Mouse (Mus musculus): ENCODE data around the gene Tet2. TPM values are rescaled to one million over a fixed set of nuclear protein-coding genes. Genes with fewer than 3 reads are reported as not detected.

Gene Tet2
- total and polyA plus RNA-seq, 3 experiments: 8.6 to 17.9 (median 14.9) TPM

DNA sequence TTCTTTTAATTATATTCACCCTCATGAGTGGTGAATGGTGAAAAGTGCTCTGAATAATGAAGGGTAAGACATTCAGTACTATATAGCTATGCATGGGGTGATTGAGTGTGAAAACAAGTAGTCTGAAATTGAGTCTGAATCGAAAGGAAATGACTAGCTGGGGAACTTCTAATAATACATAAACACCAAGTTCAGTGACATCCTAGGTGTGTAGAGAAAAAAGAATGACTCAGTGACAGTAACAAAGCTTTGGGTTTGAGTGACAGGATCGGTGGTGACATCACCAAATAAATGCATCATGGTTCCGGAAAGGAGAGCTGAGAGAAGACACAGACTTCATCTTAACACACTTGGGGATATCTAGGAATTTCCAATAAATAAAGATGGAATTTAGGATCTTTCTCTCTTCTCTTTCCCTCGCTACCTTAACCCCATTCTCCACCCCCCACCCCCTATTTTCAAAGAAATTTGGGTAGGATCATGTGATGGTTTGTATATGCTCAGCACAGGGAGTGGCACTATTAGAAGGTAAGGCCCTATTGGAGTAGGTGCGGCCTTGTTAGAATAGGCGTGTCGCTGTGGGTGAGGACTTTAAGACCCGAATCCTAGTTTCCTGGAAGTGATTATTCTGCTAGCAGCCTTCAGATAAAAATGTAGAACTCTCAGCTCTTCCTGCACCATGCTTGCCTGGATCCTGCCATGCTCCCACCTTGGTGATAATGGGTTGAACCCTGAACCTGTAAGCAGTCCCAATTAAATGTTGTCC is 29.6 kb downstream of the Tet2 start:
- intact Hi-C loops (cut with DNase I): loop anchor here (5.0 kb wide), 1 partner anchor 72 kb away; no protein-coding TSS in a partner anchor

DNA sequence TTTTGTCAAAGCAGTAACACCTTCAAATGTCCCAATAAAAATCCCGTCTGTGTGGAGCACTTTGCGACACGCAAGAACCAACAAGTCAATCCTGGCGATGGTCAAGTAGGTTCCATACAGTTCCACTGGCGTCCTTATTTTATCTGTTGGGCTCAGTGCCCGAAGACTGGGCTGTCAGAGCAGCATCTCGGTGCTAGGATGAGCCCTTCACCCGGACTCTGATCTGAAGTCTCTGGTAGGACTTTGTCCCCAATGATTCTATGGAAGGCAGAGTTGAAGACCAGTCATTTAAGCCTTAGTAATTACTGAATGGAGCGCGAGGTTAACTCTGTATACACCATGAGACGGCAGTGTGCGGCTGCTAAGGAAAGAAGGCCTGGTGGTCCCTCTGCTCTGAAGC is 30.6 kb downstream of the Tet2 start:
- WGBS: 89% methylated on average over 12 of the region's 12 CpGs
- H3K36me3 ChIP-seq (ENCODE audit: control insufficient read depth, insufficient read depth, low read length): peaks cover 13% of the 10 kb centered on the region
- H3K4me3 ChIP-seq: no peak overlapping the region
- H3K4me1 ChIP-seq (ENCODE audit: control insufficient read depth, insufficient read depth, low read length): peaks cover 14% of the 10 kb centered on the region
- intact Hi-C loops (cut with DNase I): no loop called here
- H3K27ac ChIP-seq: no peak overlapping the region
- no peak for TF ChIP-seq POLR2A (IDR thresholded peaks at IDR 0.05; ENCODE audit: insufficient read depth, low read depth, low read length)
- TF ChIP-seq CTCF (IDR thresholded peaks at IDR 0.05): no peak
- TF ChIP-seq EP300 (IDR thresholded peaks at IDR 0.05; ENCODE audit: insufficient read depth, low read depth, low read length): no peak
- H3K9ac ChIP-seq (ENCODE audit: low read depth, low read length): no peak overlapping the region
- peaks cover 2% of the 10 kb centered on the region for H3K79me2 ChIP-seq (replicated peaks; ENCODE audit: control insufficient read depth, insufficient read depth, low read length)
- H3K27me3 ChIP-seq (ENCODE audit: control insufficient read depth, insufficient read depth, low read length): no peaks in the 10 kb centered on the region
- DNase-seq: no peak

More for the DNA sequence above, 29.6 kb downstream of the Tet2 start:
- H3K36me3 ChIP-seq (ENCODE audit: control insufficient read depth, insufficient read depth, low read length): peaks cover 9% of the 10 kb centered on the region
- H3K27ac ChIP-seq: no peak overlapping the region
- WGBS: 91% methylated on average over 8 of the region's 8 CpGs
- H3K4me1 ChIP-seq (ENCODE audit: control insufficient read depth, insufficient read depth, low read length): peaks cover 14% of the 10 kb centered on the region
- no peak overlapping the region for H3K4me3 ChIP-seq
- no peak overlapping the region for H3K9ac ChIP-seq (ENCODE audit: low read depth, low read length)
- no peaks in the 10 kb centered on the region for H3K27me3 ChIP-seq (ENCODE audit: control insufficient read depth, insufficient read depth, low read length)
- DNase-seq: no peak
- H3K79me2 ChIP-seq (replicated peaks; ENCODE audit: control insufficient read depth, insufficient read depth, low read length): peaks cover 2% of the 10 kb centered on the region
- TF ChIP-seq CTCF (IDR thresholded peaks at IDR 0.05): no peak
- no peak for TF ChIP-seq EP300 (IDR thresholded peaks at IDR 0.05; ENCODE audit: insufficient read depth, low read depth, low read length)
- no peak for TF ChIP-seq POLR2A (IDR thresholded peaks at IDR 0.05; ENCODE audit: insufficient read depth, low read depth, low read length)

DNA sequence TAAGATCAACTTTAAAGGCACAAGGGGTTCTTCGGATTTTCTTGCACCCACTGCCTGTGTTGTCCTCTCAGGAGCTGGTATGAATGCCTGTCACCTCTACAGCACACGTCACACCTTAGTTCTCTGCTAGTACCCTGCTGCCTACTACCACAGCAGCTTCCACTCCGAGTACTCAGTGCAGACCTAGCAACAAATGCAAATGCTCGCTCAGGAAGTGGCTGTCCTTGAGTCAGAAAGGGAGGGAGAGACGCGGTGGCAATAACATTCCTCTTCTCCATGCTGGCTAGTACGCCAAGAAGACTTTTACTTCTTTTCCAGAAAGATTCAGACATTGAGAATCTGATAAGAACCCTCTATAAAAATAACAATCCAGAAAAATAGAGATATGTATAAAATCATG is 31.5 kb downstream of the Tet2 start:
- H3K4me3 ChIP-seq: no peak overlapping the region
- intact Hi-C loops (cut with DNase I): no loop called here
- peaks cover 11% of the 10 kb centered on the region for H3K4me1 ChIP-seq (ENCODE audit: control insufficient read depth, insufficient read depth, low read length)
- peaks cover 2% of the 10 kb centered on the region for H3K79me2 ChIP-seq (replicated peaks; ENCODE audit: control insufficient read depth, insufficient read depth, low read length)
- no peak overlapping the region for H3K27ac ChIP-seq
- 93% methylated on average over 7 of the region's 7 CpGs for WGBS
- TF ChIP-seq CTCF (IDR thresholded peaks at IDR 0.05) (no peak), EP300 (IDR thresholded peaks at IDR 0.05; ENCODE audit: insufficient read depth, low read depth, low read length) (no peak), POLR2A (IDR thresholded peaks at IDR 0.05; ENCODE audit: insufficient read depth, low read depth, low read length) (no peak)
- H3K9ac ChIP-seq (ENCODE audit: low read depth, low read length): no peak overlapping the region
- H3K27me3 ChIP-seq (ENCODE audit: control insufficient read depth, insufficient read depth, low read length): no peaks in the 10 kb centered on the region
- peaks cover 13% of the 10 kb centered on the region for H3K36me3 ChIP-seq (ENCODE audit: control insufficient read depth, insufficient read depth, low read length)
- no peak for DNase-seq

DNA sequence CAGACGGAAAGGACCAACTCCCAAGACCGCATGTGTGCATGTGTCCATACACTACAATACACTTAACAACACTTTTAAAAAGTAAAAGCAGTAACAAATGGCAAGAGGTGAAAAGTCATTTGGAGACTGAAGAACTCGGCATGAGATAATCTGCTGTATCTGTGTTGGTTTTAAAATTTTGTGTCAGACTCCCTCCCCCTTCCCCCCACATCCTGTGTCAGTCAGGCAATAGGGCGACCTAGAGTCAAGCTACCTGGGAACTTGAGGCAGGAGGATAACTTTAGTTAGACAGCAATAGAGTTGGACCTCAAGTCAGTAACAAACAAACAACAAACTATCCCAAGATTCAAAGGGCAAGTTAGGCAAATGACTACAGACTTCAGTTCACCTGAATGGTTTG is 34.6 kb downstream of the Tet2 start:
- Histone ChIP-seq H3K4me1 (ENCODE audit: control insufficient read depth, insufficient read depth, low read length) (no peaks in the 10 kb centered on the region; the same call in 1 of the 2 replicates), H3K4me3 (no peak overlapping the region), H3K9ac (ENCODE audit: low read depth, low read length) (no peak overlapping the region), H3K79me2 (replicated peaks; ENCODE audit: control insufficient read depth, insufficient read depth, low read length) (peaks cover 2% of the 10 kb centered on the region), H3K27me3 (ENCODE audit: control insufficient read depth, insufficient read depth, low read length) (no peaks in the 10 kb centered on the region), H3K36me3 (ENCODE audit: control insufficient read depth, insufficient read depth, low read length) (peaks cover 4% of the 10 kb centered on the region), H3K27ac (no peak overlapping the region)
- intact Hi-C loops (cut with DNase I): no loop called here
- TF ChIP-seq CTCF (IDR thresholded peaks at IDR 0.05) (no peak), EP300 (IDR thresholded peaks at IDR 0.05; ENCODE audit: insufficient read depth, low read depth, low read length) (no peak), POLR2A (IDR thresholded peaks at IDR 0.05; ENCODE audit: insufficient read depth, low read depth, low read length) (no peak)
- no peak for DNase-seq
- WGBS: 78% methylated on average over 4 of the region's 4 CpGs

DNA sequence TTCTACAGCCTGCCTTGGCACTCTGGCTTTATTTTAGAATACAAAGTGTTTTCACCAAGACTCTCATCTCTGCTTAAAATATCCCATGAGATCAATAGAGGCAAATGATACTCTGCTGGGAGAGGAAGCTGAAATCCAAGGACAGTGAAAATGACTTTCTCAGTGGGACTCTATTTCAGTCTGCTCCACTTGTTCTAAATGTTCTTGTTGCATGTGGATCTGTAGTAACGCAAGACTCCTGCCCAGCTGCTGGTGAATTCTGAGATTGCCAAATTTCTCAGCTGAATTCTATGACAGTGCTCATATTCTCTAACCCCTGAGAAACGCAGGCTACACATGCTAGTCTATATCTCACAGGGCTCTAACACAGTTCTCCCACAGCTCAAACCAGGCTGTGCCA is 35.1 kb downstream of the Tet2 start:
- H3K4me1 ChIP-seq (ENCODE audit: control insufficient read depth, insufficient read depth, low read length): no peaks in the 10 kb centered on the region; the same call in 1 of the 2 replicates
- H3K79me2 ChIP-seq (replicated peaks; ENCODE audit: control insufficient read depth, insufficient read depth, low read length): peaks cover 2% of the 10 kb centered on the region
- H3K27me3 ChIP-seq (ENCODE audit: control insufficient read depth, insufficient read depth, low read length): no peaks in the 10 kb centered on the region
- TF ChIP-seq EP300 (IDR thresholded peaks at IDR 0.05; ENCODE audit: insufficient read depth, low read depth, low read length) (no peak), CTCF (IDR thresholded peaks at IDR 0.05) (no peak), POLR2A (IDR thresholded peaks at IDR 0.05; ENCODE audit: insufficient read depth, low read depth, low read length) (no peak)
- no peak overlapping the region for H3K27ac ChIP-seq
- 59% methylated on average over 2 of the region's 2 CpGs for WGBS
- H3K4me3 ChIP-seq: no peak overlapping the region
- DNase-seq: no peak
- intact Hi-C loops (cut with DNase I): no loop called here
- peaks cover 4% of the 10 kb centered on the region for H3K36me3 ChIP-seq (ENCODE audit: control insufficient read depth, insufficient read depth, low read length)
- no peak overlapping the region for H3K9ac ChIP-seq (ENCODE audit: low read depth, low read length)

DNA sequence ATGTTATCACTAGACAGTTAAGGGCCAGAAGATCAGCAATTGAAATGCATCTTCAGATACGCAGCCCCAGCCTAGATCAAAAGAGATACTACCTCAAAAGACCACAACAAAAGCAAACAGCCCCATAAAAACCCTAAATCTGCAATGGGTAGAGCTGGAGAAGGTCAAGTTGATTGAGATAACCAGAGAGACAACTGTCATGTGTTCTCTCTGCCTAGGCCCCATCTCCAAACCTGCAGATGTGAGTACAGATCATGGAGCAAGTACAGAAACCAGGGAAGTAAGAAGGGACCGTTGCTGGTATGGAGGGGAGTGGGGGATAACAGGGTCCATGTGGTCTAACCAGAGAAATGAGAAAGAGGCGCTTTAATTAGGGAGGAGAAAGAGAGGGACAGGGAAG is 36.1 kb downstream of the Tet2 start:
- no peaks in the 10 kb centered on the region; the same call in 1 of the 2 replicates for H3K4me1 ChIP-seq (ENCODE audit: control insufficient read depth, insufficient read depth, low read length)
- H3K36me3 ChIP-seq (ENCODE audit: control insufficient read depth, insufficient read depth, low read length): peaks cover 4% of the 10 kb centered on the region
- no peak overlapping the region for H3K9ac ChIP-seq (ENCODE audit: low read depth, low read length)
- intact Hi-C loops (cut with DNase I): no loop called here
- no peak overlapping the region for H3K27ac ChIP-seq
- no peak overlapping the region for H3K4me3 ChIP-seq
- H3K79me2 ChIP-seq (replicated peaks; ENCODE audit: control insufficient read depth, insufficient read depth, low read length): peaks cover 2% of the 10 kb centered on the region
- H3K27me3 ChIP-seq (ENCODE audit: control insufficient read depth, insufficient read depth, low read length): no peaks in the 10 kb centered on the region
- no peak for DNase-seq
- TF ChIP-seq CTCF (IDR thresholded peaks at IDR 0.05): no peak
- TF ChIP-seq POLR2A (IDR thresholded peaks at IDR 0.05; ENCODE audit: insufficient read depth, low read depth, low read length): no peak
- no peak for TF ChIP-seq EP300 (IDR thresholded peaks at IDR 0.05; ENCODE audit: insufficient read depth, low read depth, low read length)
- 97% methylated on average over 3 of the region's 3 CpGs for WGBS

Measured in heart, adult 2 months (tissue).